Mouse (Mus musculus): ENCODE results near the gene Itga6. TPM values are rescaled to one million over a fixed set of nuclear protein-coding genes. Genes with fewer than 3 reads are reported as not detected.

Gene Itga6
- polyA plus RNA-seq, 1 experiment from 2014 or later: 32.1 TPM

DNA sequence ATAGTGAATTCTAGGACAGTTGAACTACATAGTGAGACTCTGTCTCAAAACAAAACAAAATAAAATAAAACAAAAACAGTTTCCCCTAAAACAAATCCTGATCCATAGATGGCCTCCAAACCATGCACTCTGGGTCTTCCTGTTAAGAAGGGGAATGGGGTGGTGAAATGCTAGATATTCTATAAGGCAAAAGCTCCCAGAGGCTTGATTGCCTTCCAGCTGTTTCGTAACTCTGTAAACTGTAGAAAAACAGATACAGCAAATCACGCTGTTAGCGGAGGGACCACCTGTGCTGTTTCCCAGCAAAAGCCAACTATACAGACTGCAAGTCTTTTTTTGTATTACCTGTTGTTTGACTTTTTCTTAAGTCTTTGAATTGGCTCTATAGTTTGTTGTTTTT, 121.6 kb downstream of the Itga6 start:
- TF ChIP-seq CTCF (IDR thresholded peaks at IDR 0.05; ENCODE audit: low read depth): no peak
- no peaks in the 10 kb centered on the region for H3K27me3 ChIP-seq (replicated peaks; ENCODE audit: control insufficient read depth, insufficient read depth, low read length)
- H3K9me3 ChIP-seq (ENCODE audit: control insufficient read depth): no peaks in the 10 kb centered on the region
- no peak overlapping the region for H3K4me3 ChIP-seq (ENCODE audit: low read depth, low read length)
- no peak for ATAC-seq
- H3K36me3 ChIP-seq (ENCODE audit: control insufficient read depth, insufficient read depth): no peaks in the 10 kb centered on the region
- H3K27ac ChIP-seq (ENCODE audit: low read depth, low read length): no peak overlapping the region
- H3K9ac ChIP-seq (ENCODE audit: low read depth, low read length): no peak overlapping the region
- no peak overlapping the region for H3K4me2 ChIP-seq (replicated peaks; ENCODE audit: low read depth)
- 0 out of 2 replicates have a peak, but pooled peaks cover 3% of the 10 kb centered on the region for H3K4me1 ChIP-seq (replicated peaks; ENCODE audit: control insufficient read depth, insufficient read depth, low read length)
- WGBS: 51% methylated on average over 3 of the region's 3 CpGs

GRCm38 (mm10) chr2:71867480-71867879, 122.1 kb downstream of the Itga6 start:
- H3K4me3 ChIP-seq (ENCODE audit: low read depth, low read length): no peak overlapping the region
- 0 out of 2 replicates have a peak, but pooled peaks cover 3% of the 10 kb centered on the region for H3K4me1 ChIP-seq (replicated peaks; ENCODE audit: control insufficient read depth, insufficient read depth, low read length)
- no peak overlapping the region for H3K27ac ChIP-seq (ENCODE audit: low read depth, low read length)
- no peaks in the 10 kb centered on the region for H3K9me3 ChIP-seq (ENCODE audit: control insufficient read depth)
- ATAC-seq: no peak
- no peak overlapping the region for H3K4me2 ChIP-seq (replicated peaks; ENCODE audit: low read depth)
- no peak overlapping the region for H3K9ac ChIP-seq (ENCODE audit: low read depth, low read length)
- H3K27me3 ChIP-seq (replicated peaks; ENCODE audit: control insufficient read depth, insufficient read depth, low read length): no peaks in the 10 kb centered on the region
- WGBS: 46% methylated on average over 5 of the region's 5 CpGs
- H3K36me3 ChIP-seq (ENCODE audit: control insufficient read depth, insufficient read depth): no peaks in the 10 kb centered on the region
- no peak for TF ChIP-seq CTCF (IDR thresholded peaks at IDR 0.05; ENCODE audit: low read depth)

DNA sequence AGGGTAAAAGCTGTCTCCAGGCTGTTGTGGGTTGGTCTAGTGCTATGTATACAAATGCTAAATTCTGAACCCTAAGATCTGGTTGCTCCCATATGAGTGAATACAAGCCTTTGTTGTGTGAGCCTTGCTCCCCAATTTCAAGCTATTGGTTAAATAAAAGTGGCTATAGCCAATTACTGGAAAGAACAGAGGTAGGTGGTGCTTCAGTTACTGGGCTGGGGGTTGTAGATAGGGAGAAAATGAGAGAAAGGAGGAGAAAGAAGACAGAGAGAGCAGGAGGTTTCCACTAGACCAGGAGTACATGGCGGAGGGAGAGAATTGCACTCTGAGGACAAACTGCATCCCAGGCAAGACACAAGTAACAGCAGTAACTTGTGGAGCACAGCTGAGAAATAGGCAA, 122.8 kb downstream of the Itga6 start:
- WGBS: 84% methylated on average over 1 of the region's 1 CpGs
- TF ChIP-seq CTCF (IDR thresholded peaks at IDR 0.05; ENCODE audit: low read depth): no peak
- H3K9me3 ChIP-seq (ENCODE audit: control insufficient read depth): no peaks in the 10 kb centered on the region
- H3K27ac ChIP-seq (ENCODE audit: low read depth, low read length): no peak overlapping the region
- no peak overlapping the region for H3K4me3 ChIP-seq (ENCODE audit: low read depth, low read length)
- H3K9ac ChIP-seq (ENCODE audit: low read depth, low read length): no peak overlapping the region
- no peaks in the 10 kb centered on the region for H3K27me3 ChIP-seq (replicated peaks; ENCODE audit: control insufficient read depth, insufficient read depth, low read length)
- no peak for ATAC-seq
- H3K36me3 ChIP-seq (ENCODE audit: control insufficient read depth, insufficient read depth): no peaks in the 10 kb centered on the region
- H3K4me1 ChIP-seq (replicated peaks; ENCODE audit: control insufficient read depth, insufficient read depth, low read length): 0 out of 2 replicates have a peak, but pooled peaks cover 3% of the 10 kb centered on the region
- no peak overlapping the region for H3K4me2 ChIP-seq (replicated peaks; ENCODE audit: low read depth)

GRCm38 (mm10) chr2:71872141-71872540, 126.7 kb downstream of the Itga6 start:
- no peak for ATAC-seq
- Histone ChIP-seq H3K4me2 (replicated peaks; ENCODE audit: low read depth) (peak overlapping the region; percentile 90), H3K4me3 (ENCODE audit: low read depth, low read length) (peak overlapping the region; percentile 78; the same call in 1 of the 2 replicates), H3K9me3 (ENCODE audit: control insufficient read depth) (no peaks in the 10 kb centered on the region), H3K9ac (ENCODE audit: low read depth, low read length) (no peak overlapping the region), H3K27me3 (replicated peaks; ENCODE audit: control insufficient read depth, insufficient read depth, low read length) (no peaks in the 10 kb centered on the region), H3K4me1 (replicated peaks; ENCODE audit: control insufficient read depth, insufficient read depth, low read length) (no peaks in the 10 kb centered on the region), H3K27ac (ENCODE audit: low read depth, low read length) (no peak overlapping the region), H3K36me3 (ENCODE audit: control insufficient read depth, insufficient read depth) (no peaks in the 10 kb centered on the region)
- WGBS: 69% methylated on average over 10 of the region's 10 CpGs
- TF ChIP-seq CTCF (IDR thresholded peaks at IDR 0.05; ENCODE audit: low read depth): no peak

- Histone ChIP-seq H3K9me3 (ENCODE audit: control insufficient read depth) (no peaks in the 10 kb centered on the region), H3K9ac (ENCODE audit: low read depth, low read length) (peak within 1 kb of the TSS; percentile 86), H3K27me3 (replicated peaks; ENCODE audit: control insufficient read depth, insufficient read depth, low read length) (no peaks in the 10 kb centered on the region), H3K36me3 (ENCODE audit: control insufficient read depth, insufficient read depth) (no peaks in the 10 kb centered on the region), H3K4me1 (replicated peaks; ENCODE audit: control insufficient read depth, insufficient read depth, low read length) (no peaks in the 10 kb centered on the region), H3K4me2 (replicated peaks; ENCODE audit: low read depth) (peak within 1 kb of the TSS; percentile 90), H3K27ac (ENCODE audit: low read depth, low read length) (peak within 1 kb of the TSS; percentile 95), H3K4me3 (ENCODE audit: low read depth, low read length) (peak within 1 kb of the TSS; percentile 78)
- WGBS: 0% methylated on average over 48 of the region's 55 CpGs
- ATAC-seq: peak; percentile 99
- peak; percentile 39 for TF ChIP-seq CTCF (IDR thresholded peaks at IDR 0.05; ENCODE audit: low read depth)
These were observed 127.5 kb downstream of the Itga6 start, which contains the start of gene Pdk1 for GRCm38 (mm10) chr2:71872801-71873443. Gene Pdk1 (plus strand): TSS chr2:71873224.

DNA sequence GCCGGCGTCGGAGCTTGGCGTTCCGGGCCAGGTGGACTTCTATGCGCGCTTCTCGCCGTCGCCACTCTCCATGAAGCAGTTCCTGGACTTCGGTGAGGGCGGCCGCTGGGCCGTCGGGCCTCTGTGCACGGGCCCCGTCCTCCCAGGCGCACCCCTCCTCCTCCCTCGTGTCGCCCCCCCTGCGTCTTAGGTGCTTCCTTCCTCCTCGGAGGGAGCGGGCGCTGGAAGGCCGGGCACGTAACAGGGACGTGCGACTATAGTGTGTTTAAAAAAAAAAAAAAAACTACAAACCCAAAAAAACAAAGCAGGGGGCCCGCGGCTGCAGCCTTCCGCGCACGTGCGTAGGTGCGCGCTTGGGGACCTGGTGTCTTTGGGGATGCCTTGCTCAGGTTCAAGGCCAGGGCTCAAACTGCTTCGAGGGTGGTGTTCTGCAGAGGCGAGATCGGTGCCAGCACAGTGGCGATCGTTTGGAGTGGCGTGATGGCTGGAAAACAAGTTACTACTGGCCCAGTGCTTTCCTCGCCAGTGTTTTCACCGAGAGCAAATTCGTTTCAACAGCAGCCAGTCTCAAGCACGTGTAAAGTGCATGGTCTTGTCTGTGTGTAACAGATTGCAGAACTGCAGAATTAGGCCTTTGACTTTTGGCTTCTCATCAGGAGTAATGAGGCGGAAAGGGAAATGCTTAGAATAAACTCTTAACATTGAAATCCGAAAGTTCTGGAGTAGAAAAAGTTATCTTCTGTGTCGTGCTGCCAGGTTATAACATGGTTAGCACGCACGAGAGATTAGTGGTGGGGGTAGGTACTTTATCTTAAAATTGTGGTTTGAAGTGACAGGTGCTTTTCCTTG, 128.3 kb downstream of the Itga6 start:
- Histone ChIP-seq H3K36me3 (ENCODE audit: control insufficient read depth, insufficient read depth) (no peaks in the 10 kb centered on the region), H3K27me3 (replicated peaks; ENCODE audit: control insufficient read depth, insufficient read depth, low read length) (no peaks in the 10 kb centered on the region), H3K9me3 (ENCODE audit: control insufficient read depth) (no peaks in the 10 kb centered on the region), H3K9ac (ENCODE audit: low read depth, low read length) (peak overlapping the region; percentile 86), H3K27ac (ENCODE audit: low read depth, low read length) (peak overlapping the region; percentile 95), H3K4me2 (replicated peaks; ENCODE audit: low read depth) (peak overlapping the region; percentile 90), H3K4me1 (replicated peaks; ENCODE audit: control insufficient read depth, insufficient read depth, low read length) (no peaks in the 10 kb centered on the region), H3K4me3 (ENCODE audit: low read depth, low read length) (peak overlapping the region; percentile 78)
- no peak for TF ChIP-seq CTCF (IDR thresholded peaks at IDR 0.05; ENCODE audit: low read depth)
- peak; percentile 62 for ATAC-seq
- 2% methylated on average over 51 of the region's 51 CpGs for WGBS

Data from intestine, postnatal 0 days (tissue).